Mouse (Mus musculus) liver, adult 2 months (tissue): ENCODE data around the gene Mre11a.

Experiments
- CTCF ChIP-seq: fragments of 200-500 bp; IDR thresholded peaks from 2 replicates; pipeline ENCODE4 v1.5.1; 2011; ENCODE audit warnings: low read depth, low read length, control low read depth
- POLR2A ChIP-seq: fragments of 200-500 bp; IDR thresholded peaks from 2 replicates; pipeline ENCODE4 v1.6.1; 2011; ENCODE audit warnings: low read length, control low read depth; ENCODE audit not compliant: insufficient read depth; ENCODE audit errors: extremely low read depth

- no peak for TF ChIP-seq POLR2A
- TF ChIP-seq CTCF, result no peak
Observed at GRCm38 (mm10) chr9:14839970-14840369, 55.5 kb downstream of the Mre11a start.
